Mouse (Mus musculus) inflammation-experienced regulatory T-cells, adult 16 weeks (primary cell): ENCODE measurements around the gene Podnl1. TPM values are rescaled to one million over a fixed set of nuclear protein-coding genes. Genes with fewer than 3 reads are reported as not detected.

Source experiments
- polyA plus RNA-seq: library from polyadenylated mRNA; unstranded; fragments of 100-300 nt; shearing (Covaris generic); gene quantifications from one replicate; pipeline ENCODE4 v1.2.1, GENCODE M21; 2017

The Podnl1 gene
- 24.7 TPM for polyA plus RNA-seq

GRCm38 (mm10) chr8:84125656-84126055 lies at the start of gene Podnl1:
Gene Podnl1 (plus strand): TSS chr8:84125989.

GRCm38 (mm10) chr8:84104697-84105609 lies 20.8 kb upstream of the Podnl1 start, which contains the start of gene Dcaf15:
Gene Dcaf15 (minus strand): TSS chr8:84104768.

DNA sequence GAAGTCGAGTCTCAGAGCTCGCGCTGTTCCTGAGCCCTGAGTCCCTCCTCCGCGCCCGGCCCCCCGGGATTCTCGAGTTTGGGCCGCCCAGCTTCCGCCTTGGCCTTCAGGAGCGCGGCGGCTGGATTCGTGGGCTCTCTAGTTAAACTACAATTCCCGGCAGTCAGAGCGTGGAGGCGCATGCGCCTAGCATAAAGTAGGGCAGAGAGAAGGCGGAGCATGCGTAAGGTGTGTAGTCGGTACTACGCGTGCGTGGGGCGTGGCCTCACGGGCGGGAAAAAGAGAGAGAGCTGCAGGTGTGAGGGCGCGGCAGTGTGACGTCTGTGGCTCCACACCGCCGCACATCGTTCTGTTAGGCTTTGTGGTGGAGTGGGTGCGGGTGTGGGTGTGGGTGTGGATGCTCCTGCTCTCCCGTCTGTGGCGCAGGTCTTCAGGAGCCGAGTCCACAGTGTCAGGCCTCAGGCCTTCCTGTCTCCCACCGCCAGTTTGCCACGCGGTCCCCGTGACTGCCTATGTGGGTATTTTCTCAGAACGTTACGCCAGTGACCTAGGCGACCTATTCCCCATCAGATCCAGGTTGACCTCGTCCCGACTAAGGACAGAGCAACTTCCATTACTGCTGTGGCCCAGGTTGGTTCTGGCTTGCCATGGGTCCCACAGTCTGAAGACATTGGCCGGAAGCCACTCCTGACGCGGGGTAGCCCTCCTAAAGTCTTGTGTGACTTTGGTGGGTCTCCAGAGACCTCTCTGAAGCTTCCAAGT lies 22.2 kb downstream of the Podnl1 start, which contains the start of the genes Cc2d1a and 4930432K21Rik:
Gene Cc2d1a, minus strand, starts transcription at position 168 of the 762 bp plus-strand sequence.
Gene 4930432K21Rik, plus strand, starts transcription at position 257 of the 762 bp plus-strand sequence.

Other genes with a start within 250 kb of the Podnl1 start
- 3.2 TPM for gene Adgrl1, start 225.9 kb upstream of the Podnl1 start, polyA plus RNA-seq
- gene Gm10644, start 170.8 kb upstream of the Podnl1 start, polyA plus RNA-seq = 0.94 TPM
- gene Asf1b, start 170.5 kb upstream of the Podnl1 start, polyA plus RNA-seq = 26.9 TPM
- gene Prkaca, start 153.0 kb upstream of the Podnl1 start, polyA plus RNA-seq = 2.1 TPM
- 1.5 TPM for gene Samd1, start 128.3 kb upstream of the Podnl1 start, polyA plus RNA-seq
- 1.2 TPM for gene 1700067K01Rik, start 124.5 kb upstream of the Podnl1 start, polyA plus RNA-seq
- 1.0 TPM for gene 2210011C24Rik, start 113.8 kb upstream of the Podnl1 start, polyA plus RNA-seq
- 4.5 TPM for gene Palm3, start 104.5 kb upstream of the Podnl1 start, polyA plus RNA-seq
- 435 TPM for gene Il27ra, start 83.4 kb upstream of the Podnl1 start, polyA plus RNA-seq
- 136 TPM for gene Rln3, start 81.0 kb upstream of the Podnl1 start, polyA plus RNA-seq
- 0.98 TPM for gene Gm10643, start 60.9 kb upstream of the Podnl1 start, polyA plus RNA-seq
- gene Rfx1, start 59.2 kb upstream of the Podnl1 start, polyA plus RNA-seq = 45.8 TPM
- gene Dcaf15, start 21.2 kb upstream of the Podnl1 start, polyA plus RNA-seq = 28.9 TPM
- gene Cc2d1a, start 21.9 kb downstream of the Podnl1 start, polyA plus RNA-seq = 63.0 TPM
- gene 4930432K21Rik, start 22.0 kb downstream of the Podnl1 start, polyA plus RNA-seq = 2.4 TPM
- gene Nanos3, start 59.2 kb downstream of the Podnl1 start, polyA plus RNA-seq = not detected
- 7.1 TPM for gene Zswim4, start 111.1 kb downstream of the Podnl1 start, polyA plus RNA-seq
- 255 TPM for gene D8Ertd738e, start 123.7 kb downstream of the Podnl1 start, polyA plus RNA-seq
- 30.3 TPM for gene Mri1, start 131.3 kb downstream of the Podnl1 start, polyA plus RNA-seq
- 43.7 TPM for gene Ccdc130, start 144.4 kb downstream of the Podnl1 start, polyA plus RNA-seq